Mouse (Mus musculus) erythroid progenitor cell, adult 5-6 weeks (primary cell): ENCODE data around the gene Samt3. TPM values are rescaled to one million over a fixed set of nuclear protein-coding genes. Genes with fewer than 3 reads are reported as not detected.

Experiments used
- ATAC-seq: replicated peaks from 2 replicates; pipeline ENCODE4 v1.8.0; 2016; ENCODE audit warnings: moderate number of reproducible peaks, mild to moderate bottlenecking, moderate TSS enrichment, inconsistent platforms; ENCODE audit not compliant: poor library complexity, low FRiP score, severe bottlenecking
- total RNA-seq, 2 experiments: library from RNA; stranded (forward) in 1 of 2; stranded (reverse) in 1 of 2; fragments of 150-400 nt in 1 of 2; fragments of 186-747, 209-891 nt in 1 of 2; gene quantifications; 2 replicates each; pipeline versions ENCODE4 v1.2.3 to v1.2.4; 2015 to 2017; ENCODE audit warnings: low replicate concordance in 2 of 2

Samt3 gene
- total RNA-seq (2015; ENCODE audit: low replicate concordance), result not detected in 2 replicates
- total RNA-seq (2017; ENCODE audit: low replicate concordance), result not detected in 2 replicates

DNA sequence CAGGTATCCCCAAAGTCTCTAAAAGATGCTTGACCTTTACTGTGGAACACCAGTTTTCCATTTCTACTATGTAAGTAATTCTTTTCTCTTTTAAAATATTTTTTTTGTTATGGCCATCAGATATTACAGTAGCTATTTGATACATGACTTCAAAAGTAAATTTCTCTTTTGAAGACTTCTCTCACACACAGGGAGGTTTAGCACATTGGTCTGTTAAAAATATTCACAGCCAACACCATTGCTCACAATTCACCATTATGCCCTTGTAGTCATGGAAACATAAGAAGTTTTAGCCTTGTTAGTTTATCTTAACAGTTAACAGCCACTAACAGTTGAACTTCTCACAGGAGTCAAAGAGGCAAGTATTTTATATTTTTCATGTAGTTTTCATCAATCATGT, at the start of gene Samt3:
Samt3 (plus strand) TSS at position 301 of the 400 bp plus-strand sequence.
- no peak for ATAC-seq

DNA sequence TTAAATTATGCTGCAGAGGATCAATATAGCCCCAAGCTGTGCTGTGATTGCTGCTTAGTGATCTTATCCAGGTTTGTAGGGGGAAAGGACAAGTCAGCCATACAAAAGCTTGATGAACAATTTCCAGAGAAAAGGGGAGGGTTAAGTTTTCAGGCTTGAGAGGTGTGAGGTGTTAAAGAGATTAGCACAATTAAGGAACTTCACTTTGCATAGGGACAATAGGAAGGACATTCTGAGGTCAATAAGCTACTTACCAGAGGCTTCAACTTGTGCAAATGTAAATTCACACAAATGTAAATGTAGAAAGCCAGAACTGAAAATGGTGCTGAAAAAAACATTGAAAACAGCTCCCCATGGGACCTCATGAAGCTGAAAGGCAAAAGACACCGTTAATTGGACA, 27.4 kb upstream of the Samt3 start:
- ATAC-seq, result no peak

DNA sequence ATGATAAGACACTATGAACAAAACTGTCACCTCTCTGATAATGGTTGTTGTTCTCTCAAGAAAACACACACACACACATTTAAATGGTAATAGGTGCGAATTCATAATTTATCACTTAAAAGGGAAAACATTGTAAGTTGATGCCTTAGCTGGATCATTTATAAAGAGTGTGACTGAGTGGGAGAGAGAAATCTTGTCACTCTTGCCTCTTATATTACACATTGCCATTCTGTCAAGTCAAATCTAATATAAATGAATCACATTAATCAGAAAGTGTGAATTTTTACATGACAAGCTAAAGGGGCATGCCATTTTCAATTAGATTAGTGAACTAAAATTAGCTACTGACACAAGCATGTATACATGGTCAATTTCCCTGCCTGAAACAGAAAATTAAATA, 44.7 kb downstream of the Samt3 start:
- ATAC-seq, result no peak

Other genes starting within 250 kb of the Samt3 start
- gene 5430427O19Rik, start 173.8 kb upstream of the Samt3 start, total RNA-seq (2015; ENCODE audit: low replicate concordance), result 2.9 and 5.9 TPM in 2 replicates
- 1.1 and 2.2 TPM in 2 replicates for gene 5430427O19Rik, start 173.8 kb upstream of the Samt3 start, total RNA-seq (2017; ENCODE audit: low replicate concordance)
- gene Nr0b1, start 147.6 kb downstream of the Samt3 start, total RNA-seq (2015; ENCODE audit: low replicate concordance), result not detected in 2 replicates
- not detected in 2 replicates for gene Nr0b1, start 147.6 kb downstream of the Samt3 start, total RNA-seq (2017; ENCODE audit: low replicate concordance)